Mouse (Mus musculus) gastrocnemius, postnatal 36 days (tissue): ENCODE data around the gene Oscp1. TPM values are rescaled to one million over a fixed set of nuclear protein-coding genes. Genes with fewer than 3 reads are reported as not detected.

Source experiments
- DNase-seq, 2 experiments: peaks; one replicate each; pipeline ENCODE4 v3.0.0; 2022
- intact Hi-C: fragments of 180-260 bp; cut with DNase I; formaldehyde crosslinking; loops from one replicate; pipeline ENCODE4 v1.15.1; 2025
- total RNA-seq, 2 experiments: library from RNA; stranded (reverse); gene quantifications; 2 replicates each; pipeline ENCODE4 v1.2.3; 2021

The Oscp1 gene
- total RNA-seq, 2 experiments from 2014 or later, result 1.2 to 2.5 TPM

DNA sequence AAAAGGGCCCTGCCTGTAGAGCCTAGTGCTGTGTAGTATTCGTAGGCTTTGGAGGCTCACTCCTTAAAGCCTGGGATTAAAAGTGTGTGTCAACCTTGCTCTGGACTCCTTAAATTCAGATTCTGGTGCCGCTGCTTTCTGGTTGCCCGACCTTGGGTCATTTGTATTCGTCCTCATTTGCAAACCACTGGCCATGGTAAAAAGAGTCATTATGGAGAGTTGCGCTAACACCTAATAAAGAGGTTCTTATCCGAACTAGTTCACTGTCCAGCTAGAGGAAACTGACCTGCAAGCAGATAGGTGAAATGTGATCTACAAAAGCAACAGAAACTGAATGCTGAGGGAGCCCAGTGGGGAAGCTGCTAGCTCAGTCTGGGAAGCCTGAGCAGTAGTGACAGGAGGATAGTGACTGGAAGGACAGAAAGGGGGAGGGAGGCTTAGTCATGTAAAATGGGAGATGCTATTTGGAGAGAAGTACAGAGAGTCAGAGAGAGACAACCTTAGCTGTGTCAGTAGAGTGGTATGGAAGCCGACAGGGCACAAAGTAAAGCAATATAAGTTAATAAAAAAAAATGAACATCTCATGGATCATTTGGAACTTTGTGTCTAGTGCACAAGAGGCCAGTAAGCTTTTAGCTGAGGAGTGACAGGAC is 46.9 kb downstream of the Oscp1 start:
- DNase-seq, result no peak
- intact Hi-C loops, result no loop called here

DNA sequence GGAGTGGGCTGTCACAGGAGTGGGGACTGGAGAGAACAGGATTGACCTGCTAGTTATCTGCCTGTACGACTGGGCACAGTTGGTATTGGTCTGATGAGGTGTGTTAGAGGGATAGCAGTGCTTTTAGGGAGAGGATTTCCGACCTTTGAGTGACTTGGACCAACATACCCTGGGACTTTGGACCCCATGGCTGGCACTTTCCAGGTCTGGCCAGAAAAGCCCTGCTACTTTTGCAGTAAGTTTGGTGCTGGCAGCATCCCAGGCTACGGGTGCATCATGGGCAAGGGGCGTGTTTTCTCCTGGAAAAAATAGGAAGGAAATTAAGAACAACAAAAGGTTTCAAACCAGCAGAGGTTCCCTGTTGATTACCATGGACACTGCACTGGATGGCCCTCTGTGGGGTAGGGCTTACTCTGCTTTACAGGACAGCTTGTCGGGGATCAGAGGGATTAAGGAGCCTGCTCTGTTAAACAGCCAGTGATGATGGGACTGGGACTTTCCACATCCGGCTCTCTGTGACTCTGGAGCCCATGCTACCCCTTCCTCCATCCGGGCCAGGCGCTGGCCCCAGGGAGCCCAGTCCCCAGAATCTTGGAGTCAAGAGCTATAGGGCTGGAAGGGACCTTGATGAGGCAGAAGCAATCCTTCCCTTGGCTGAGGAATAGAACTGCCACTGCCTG is 49.8 kb downstream of the Oscp1 start:
- DNase-seq, result no peak
- intact Hi-C loops, result no loop called here

- DNase-seq, result no peak
- intact Hi-C loops, result no loop called here
Observed at GRCm38 (mm10) chr4:126109613-126110373, 51.4 kb downstream of the Oscp1 start.

DNA sequence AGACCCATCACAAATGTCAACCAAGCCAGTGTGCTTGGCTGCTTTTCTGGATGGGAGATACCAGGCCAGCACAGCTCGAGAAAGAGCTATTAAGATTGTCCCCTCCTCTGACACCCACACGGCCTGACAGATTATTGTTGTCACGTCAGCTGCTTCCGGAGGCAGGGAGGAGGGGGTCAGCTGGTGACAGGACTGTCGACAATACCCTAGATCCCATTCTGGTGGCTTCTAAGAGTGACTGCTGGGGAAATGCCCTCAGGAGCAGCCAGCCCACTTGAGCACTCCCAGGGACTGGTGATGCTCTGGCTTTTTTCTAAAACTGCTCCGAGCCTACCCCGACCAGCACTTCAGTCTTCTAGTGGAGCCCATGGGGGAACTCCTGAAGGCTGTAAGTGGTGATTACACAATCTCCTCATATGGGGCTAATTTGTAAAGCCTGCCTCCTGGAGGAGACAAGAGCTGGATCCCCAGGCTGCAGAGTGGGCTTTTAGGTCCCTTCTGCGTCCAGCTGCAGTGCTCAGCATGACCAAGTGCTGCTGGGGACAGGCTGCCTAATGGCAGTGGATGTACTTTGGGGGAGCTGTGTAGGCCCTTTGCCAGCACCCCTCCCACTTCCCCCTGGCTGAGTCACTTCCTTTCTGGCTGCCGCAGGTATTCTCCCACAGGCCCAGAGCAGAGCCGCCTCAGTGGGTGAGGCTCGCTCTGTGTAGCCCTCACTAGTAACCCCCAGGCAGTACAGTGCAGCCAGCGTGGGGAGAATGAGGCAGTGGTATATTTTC is 52.2 kb downstream of the Oscp1 start:
- DNase-seq, result peak; percentile 77 to 88
- intact Hi-C loops, result no loop called here

GRCm38 (mm10) chr4:126111153-126111549 is 52.8 kb downstream of the Oscp1 start:
- intact Hi-C loops, result no loop called here
- DNase-seq, result peak in 1 of 2 experiments; percentile 24

DNA sequence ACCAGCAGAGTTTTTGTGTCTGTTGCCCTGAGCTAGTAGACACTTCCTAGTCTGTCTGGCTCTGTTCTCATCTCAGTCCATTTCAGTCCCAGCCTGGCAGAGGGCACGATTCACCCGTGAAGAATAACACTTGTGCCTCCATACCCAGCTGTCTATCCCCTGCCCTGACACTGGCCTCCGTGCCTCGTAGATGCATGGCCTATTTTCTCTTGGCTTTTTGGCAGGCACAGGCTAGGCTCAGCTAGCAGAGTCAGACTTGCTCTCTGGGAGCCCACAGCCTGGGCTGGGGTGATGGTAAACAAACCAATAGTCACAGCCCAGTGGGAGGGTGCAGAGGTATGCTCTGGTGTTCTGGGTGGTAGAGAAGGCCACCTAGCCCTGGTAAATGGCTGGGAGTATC is 54.9 kb downstream of the Oscp1 start:
- intact Hi-C loops, result no loop called here
- peak; percentile 35 to 39 for DNase-seq

GRCm38 (mm10) chr4:126113943-126114342 is 55.6 kb downstream of the Oscp1 start:
- peak; percentile 54 to 56 for DNase-seq
- intact Hi-C loops, result loop anchor here (1.0 kb wide), 1 partner anchor 27 kb away; no protein-coding TSS in a partner anchor

DNA sequence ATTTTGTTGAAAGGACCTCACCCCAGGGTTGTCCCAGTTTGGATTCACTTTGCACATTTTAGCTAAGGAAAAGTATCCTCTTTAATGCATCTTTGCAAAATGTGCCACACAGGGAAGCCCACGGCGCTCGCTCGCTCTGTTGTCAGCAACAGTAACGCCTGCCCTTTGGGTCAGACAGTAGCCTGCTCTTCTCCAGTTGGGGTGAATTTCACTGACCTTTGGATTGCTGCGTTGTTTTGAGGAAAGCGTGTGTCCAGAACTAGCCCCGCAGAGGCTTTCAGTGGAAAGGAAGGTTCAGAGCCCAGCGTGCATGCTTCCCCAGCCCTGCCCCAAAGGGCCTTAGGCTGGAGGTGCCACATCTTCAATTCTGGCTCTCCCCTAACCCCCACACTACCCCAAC is 57.0 kb downstream of the Oscp1 start:
- intact Hi-C loops, result no loop called here
- no peak for DNase-seq

DNA sequence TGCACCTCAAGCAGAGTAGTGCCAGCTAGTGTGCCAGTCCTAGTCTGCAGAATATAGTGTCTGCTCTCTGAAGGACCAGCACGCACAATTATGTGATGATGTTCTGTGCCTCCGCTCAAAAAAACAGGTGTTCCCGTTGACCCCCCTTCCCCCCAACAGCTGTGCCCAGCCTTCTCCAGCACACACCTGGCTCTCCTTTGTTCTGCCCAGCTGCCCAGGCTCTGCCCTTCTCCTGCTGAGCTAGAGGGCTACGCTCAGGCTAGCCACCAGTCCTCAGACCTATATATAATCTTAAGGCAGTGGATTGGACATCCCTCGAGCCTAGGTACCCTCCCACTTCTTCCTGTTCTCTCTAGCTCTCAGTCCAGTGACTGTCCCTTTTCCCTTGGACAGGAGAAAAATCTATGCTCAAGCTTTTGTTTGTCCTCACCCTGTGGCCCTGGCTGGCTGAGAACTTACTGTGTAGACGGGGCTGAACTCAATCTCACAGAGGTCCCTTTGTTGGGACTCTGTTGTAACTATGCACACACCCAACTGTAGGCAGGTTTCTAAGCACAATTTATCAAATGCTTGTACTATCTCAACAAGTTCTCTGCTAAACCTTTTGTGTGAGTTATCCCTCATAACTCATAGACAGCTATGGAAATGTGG is 57.6 kb downstream of the Oscp1 start:
- intact Hi-C loops, result no loop called here

GRCm38 (mm10) chr4:126117116-126117515 is 58.8 kb downstream of the Oscp1 start:
- DNase-seq, result no peak
- intact Hi-C loops, result no loop called here

More for the DNA sequence above, 57.6 kb downstream of the Oscp1 start:
- DNase-seq, result no peak

DNA sequence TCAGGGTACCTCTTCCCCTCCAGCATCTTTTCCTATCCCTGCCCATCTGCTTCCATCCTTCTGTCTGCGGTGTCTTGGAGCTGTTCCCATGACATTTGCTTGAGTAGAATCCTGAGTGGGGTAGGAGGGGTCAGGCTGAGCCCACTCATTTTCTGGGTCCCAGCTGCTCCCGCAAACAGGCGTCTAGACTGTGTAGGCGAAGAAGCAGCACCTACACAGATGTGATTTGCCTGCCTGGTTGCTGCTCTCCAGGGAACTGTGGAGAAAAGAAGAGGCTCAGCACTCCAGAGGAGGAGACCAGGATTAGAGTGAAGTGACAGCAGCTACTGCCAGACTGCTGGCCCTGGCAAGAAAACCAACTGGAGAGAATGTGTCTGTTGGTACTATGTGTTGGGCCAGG is 60.3 kb downstream of the Oscp1 start:
- intact Hi-C loops, result no loop called here
- no peak for DNase-seq

DNA sequence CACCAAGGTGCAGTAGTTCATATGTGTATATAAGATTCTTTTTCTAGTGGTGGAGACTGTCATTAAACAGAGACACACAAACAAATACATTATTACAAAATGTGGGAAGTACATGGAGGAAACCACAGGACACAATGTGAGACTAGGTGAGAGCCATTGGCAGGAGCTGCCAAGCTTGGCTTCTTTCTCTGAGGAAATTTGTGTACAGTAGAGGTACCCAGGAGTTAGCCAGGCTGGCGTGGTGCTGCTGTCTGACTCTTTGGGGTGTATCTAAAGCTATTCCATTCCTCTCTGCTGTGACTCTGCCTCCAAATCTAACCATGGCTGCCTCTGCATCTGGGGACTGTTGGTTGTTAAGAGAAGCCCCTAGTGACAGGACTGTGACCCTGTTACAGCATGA is 60.7 kb downstream of the Oscp1 start:
- intact Hi-C loops, result no loop called here
- no peak for DNase-seq

- intact Hi-C loops, result no loop called here
- no peak for DNase-seq
Observed at GRCm38 (mm10) chr4:126120052-126120451, 61.7 kb downstream of the Oscp1 start.

- no peak for DNase-seq
- intact Hi-C loops, result no loop called here
Observed at GRCm38 (mm10) chr4:126120506-126120905, 62.1 kb downstream of the Oscp1 start.

- DNase-seq, result no peak
- intact Hi-C loops, result no loop called here
Observed at GRCm38 (mm10) chr4:126123309-126124040, 65.1 kb downstream of the Oscp1 start.

DNA sequence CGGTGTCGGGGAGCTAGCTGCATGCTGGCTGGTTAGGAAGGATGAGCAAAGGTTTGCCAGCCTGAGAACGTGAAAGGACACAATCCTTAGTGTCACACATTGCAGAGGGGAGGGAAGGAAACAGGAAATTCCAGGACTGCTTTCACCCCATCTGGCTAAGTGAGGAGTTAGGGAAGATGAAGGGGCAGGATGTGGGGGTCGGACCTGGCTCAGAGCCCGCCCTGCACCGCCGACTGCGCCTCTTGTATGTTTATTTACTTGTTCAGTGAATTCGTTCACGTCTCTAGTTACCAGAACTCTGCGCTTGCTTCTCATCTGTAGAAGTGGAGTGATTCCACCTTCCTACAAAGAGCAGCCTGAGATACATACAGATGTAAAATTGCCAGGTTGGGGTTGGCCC is 72.1 kb downstream of the Oscp1 start:
- no peak for DNase-seq
- intact Hi-C loops, result no loop called here

- DNase-seq, result peak in 1 of 2 experiments; percentile 25
- intact Hi-C loops, result no loop called here
Observed at GRCm38 (mm10) chr4:126131290-126132121, 73.1 kb downstream of the Oscp1 start.

- intact Hi-C loops, result no loop called here
- no peak for DNase-seq
Observed at GRCm38 (mm10) chr4:126132636-126133264, 74.4 kb downstream of the Oscp1 start.
